Mouse (Mus musculus): Measurements from ENCODE around the gene Sspn. TPM values are rescaled to one million over a fixed set of nuclear protein-coding genes. Genes with fewer than 3 reads are reported as not detected.
A peak's percentile ranks its signal among the peaks of the same experiment; 100 is the strongest.

Gene Sspn
- polyA plus RNA-seq, 2 experiments, result 8.7 to 13.3 TPM

DNA sequence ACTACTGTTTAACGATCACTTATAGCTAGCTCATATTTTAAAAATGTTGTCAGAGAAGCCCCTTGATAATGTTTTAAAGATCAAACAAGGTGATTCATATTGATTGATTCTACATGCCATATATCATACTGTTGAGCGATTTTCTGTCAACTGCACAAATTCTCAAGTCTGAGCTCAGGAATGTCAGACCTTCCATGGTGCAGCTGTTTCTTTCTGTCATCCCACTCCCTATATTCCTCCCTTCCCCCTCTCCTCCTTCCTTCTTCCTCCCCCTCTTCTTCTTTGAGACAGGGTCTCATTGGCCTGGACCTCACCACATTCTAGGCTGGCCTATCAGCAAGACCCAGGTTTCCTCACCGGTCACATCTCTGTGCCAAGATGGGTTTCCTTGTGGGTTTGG, 12.0 kb downstream of the Sspn start:
- no peak for DNase-seq (ENCODE audit: low spot score)
- no peak overlapping the region for H3K27ac ChIP-seq (replicated peaks; ENCODE audit: low read depth, low read length)
- H3K36me3 ChIP-seq (ENCODE audit: control insufficient read depth, insufficient read depth, low read length), result no peaks in the 10 kb centered on the region
- WGBS, result 82% methylated on average over 3 of the region's 3 CpGs
- no peaks in the 10 kb centered on the region for H3K9me3 ChIP-seq (ENCODE audit: control insufficient read depth, low read length)
- H3K27me3 ChIP-seq (ENCODE audit: control insufficient read depth, insufficient read depth, low read length), result no peaks in the 10 kb centered on the region
- H3K9ac ChIP-seq (ENCODE audit: low read depth, low read length, severe bottlenecking), result no peak overlapping the region
- TF ChIP-seq POLR2A (IDR thresholded peaks at IDR 0.05; ENCODE audit: borderline replicate concordance, extremely low read depth, insufficient read depth, insufficient read length), result no peak
- H3K4me1 ChIP-seq (ENCODE audit: control insufficient read depth, insufficient read depth, low read length), result no peaks in the 10 kb centered on the region
- H3K4me3 ChIP-seq (replicated peaks; ENCODE audit: low read length), result no peak overlapping the region
- ATAC-seq (ENCODE audit: low FRiP score, low read depth), result no peak
- H3K4me2 ChIP-seq (replicated peaks; ENCODE audit: low read depth, low read length, severe bottlenecking), result no peak overlapping the region

DNA sequence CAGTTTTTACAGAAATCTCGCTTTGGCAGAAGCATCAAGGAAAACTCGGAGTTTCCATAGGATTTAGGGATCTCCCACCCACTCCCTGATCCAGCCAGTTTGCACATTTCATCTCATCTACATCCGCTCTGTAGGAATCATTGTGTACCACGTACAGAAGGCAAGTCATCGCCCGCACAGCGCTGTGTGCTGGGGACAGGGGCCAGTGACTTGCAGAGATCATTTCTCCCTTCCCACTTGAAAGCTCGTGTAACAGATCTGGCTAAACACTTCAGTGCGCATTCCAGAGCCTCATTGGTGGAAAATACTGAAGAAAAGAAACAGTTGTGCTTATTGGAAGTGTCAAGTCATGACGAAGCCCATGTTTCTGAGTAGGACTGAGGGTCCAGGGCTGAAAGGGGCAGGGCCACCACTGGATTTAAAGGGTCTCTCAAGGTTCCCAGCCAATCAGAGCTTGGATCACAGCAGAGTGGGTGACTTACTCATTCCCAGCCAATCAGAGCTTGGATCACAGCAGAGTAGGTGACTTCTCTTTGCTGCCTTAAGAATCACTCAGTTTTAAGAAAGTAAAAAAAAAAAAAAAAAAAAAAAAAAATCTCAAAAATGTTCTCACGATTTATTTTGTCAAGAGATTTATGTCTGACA, 14.4 kb downstream of the Sspn start:
- no peak for DNase-seq (ENCODE audit: low spot score)
- no peaks in the 10 kb centered on the region for H3K36me3 ChIP-seq (ENCODE audit: control insufficient read depth, insufficient read depth, low read length)
- no peak overlapping the region for H3K27ac ChIP-seq (replicated peaks; ENCODE audit: low read depth, low read length)
- H3K4me1 ChIP-seq (ENCODE audit: control insufficient read depth, insufficient read depth, low read length), result no peaks in the 10 kb centered on the region
- no peak for TF ChIP-seq POLR2A (IDR thresholded peaks at IDR 0.05; ENCODE audit: borderline replicate concordance, extremely low read depth, insufficient read depth, insufficient read length)
- no peak overlapping the region for H3K9ac ChIP-seq (ENCODE audit: low read depth, low read length, severe bottlenecking)
- no peaks in the 10 kb centered on the region for H3K27me3 ChIP-seq (ENCODE audit: control insufficient read depth, insufficient read depth, low read length)
- H3K4me3 ChIP-seq (replicated peaks; ENCODE audit: low read length), result no peak overlapping the region
- H3K9me3 ChIP-seq (ENCODE audit: control insufficient read depth, low read length), result no peaks in the 10 kb centered on the region
- no peak overlapping the region for H3K4me2 ChIP-seq (replicated peaks; ENCODE audit: low read depth, low read length, severe bottlenecking)
- 77% methylated on average over 11 of the region's 11 CpGs for WGBS
- peak; percentile 48; the same call in 1 of the 2 replicates for ATAC-seq (ENCODE audit: low FRiP score, low read depth)

DNA sequence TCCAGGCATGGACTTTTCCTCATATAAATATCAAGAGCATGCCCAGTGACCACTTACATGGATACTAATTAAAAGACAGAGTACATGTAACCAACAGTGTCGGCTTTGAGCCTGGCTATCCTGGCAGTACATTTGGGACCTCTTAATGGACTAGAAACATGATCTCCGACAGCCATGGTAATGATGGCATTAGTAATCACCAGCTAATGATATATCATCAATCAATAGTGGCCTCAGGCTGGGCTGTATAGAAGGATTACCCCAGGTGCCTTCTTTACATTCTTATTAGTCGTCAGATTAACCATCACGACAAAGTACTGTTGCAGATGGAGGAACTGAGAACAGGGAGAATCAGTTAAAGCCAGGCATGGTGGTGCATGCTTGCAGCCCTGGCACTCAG, 17.6 kb downstream of the Sspn start:
- no peak overlapping the region for H3K27ac ChIP-seq (replicated peaks; ENCODE audit: low read depth, low read length)
- H3K36me3 ChIP-seq (ENCODE audit: control insufficient read depth, insufficient read depth, low read length), result no peaks in the 10 kb centered on the region
- 34% methylated on average over 4 of the region's 4 CpGs for WGBS
- no peaks in the 10 kb centered on the region for H3K27me3 ChIP-seq (ENCODE audit: control insufficient read depth, insufficient read depth, low read length)
- H3K4me3 ChIP-seq (replicated peaks; ENCODE audit: low read length), result no peak overlapping the region
- TF ChIP-seq POLR2A (IDR thresholded peaks at IDR 0.05; ENCODE audit: borderline replicate concordance, extremely low read depth, insufficient read depth, insufficient read length), result no peak
- DNase-seq (ENCODE audit: low spot score), result no peak
- H3K9ac ChIP-seq (ENCODE audit: low read depth, low read length, severe bottlenecking), result no peak overlapping the region
- H3K4me2 ChIP-seq (replicated peaks; ENCODE audit: low read depth, low read length, severe bottlenecking), result no peak overlapping the region
- no peaks in the 10 kb centered on the region for H3K4me1 ChIP-seq (ENCODE audit: control insufficient read depth, insufficient read depth, low read length)
- no peak for ATAC-seq (ENCODE audit: low FRiP score, low read depth)
- no peaks in the 10 kb centered on the region for H3K9me3 ChIP-seq (ENCODE audit: control insufficient read depth, low read length)

DNA sequence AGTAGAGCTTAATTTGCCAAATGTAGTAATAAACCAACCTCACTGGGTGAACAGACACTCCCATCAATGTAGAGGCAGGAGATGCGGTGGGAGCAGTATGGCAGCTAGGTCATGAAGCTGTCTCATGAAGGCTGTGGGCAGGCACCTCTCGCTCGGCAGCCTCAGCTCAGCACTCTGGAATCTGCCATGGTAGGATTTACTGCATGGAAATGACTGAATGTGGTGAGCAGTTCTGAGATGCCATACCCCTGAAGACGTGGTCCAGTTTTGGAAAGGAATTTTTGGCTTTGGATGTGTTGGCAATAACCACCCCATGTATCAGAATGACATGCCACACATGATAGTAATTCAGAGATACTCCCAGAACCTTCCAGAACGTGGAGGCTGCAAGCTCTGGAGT, 19.2 kb downstream of the Sspn start:
- no peak for ATAC-seq (ENCODE audit: low FRiP score, low read depth)
- Histone ChIP-seq H3K9ac (ENCODE audit: low read depth, low read length, severe bottlenecking) (no peak overlapping the region), H3K27me3 (ENCODE audit: control insufficient read depth, insufficient read depth, low read length) (no peaks in the 10 kb centered on the region), H3K9me3 (ENCODE audit: control insufficient read depth, low read length) (no peaks in the 10 kb centered on the region), H3K4me2 (replicated peaks; ENCODE audit: low read depth, low read length, severe bottlenecking) (no peak overlapping the region), H3K4me3 (replicated peaks; ENCODE audit: low read length) (no peak overlapping the region), H3K4me1 (ENCODE audit: control insufficient read depth, insufficient read depth, low read length) (no peaks in the 10 kb centered on the region), H3K27ac (replicated peaks; ENCODE audit: low read depth, low read length) (no peak overlapping the region), H3K36me3 (ENCODE audit: control insufficient read depth, insufficient read depth, low read length) (no peaks in the 10 kb centered on the region)
- WGBS, result 53% methylated on average over 5 of the region's 5 CpGs
- TF ChIP-seq POLR2A (IDR thresholded peaks at IDR 0.05; ENCODE audit: borderline replicate concordance, extremely low read depth, insufficient read depth, insufficient read length), result no peak
- no peak for DNase-seq (ENCODE audit: low spot score)

DNA sequence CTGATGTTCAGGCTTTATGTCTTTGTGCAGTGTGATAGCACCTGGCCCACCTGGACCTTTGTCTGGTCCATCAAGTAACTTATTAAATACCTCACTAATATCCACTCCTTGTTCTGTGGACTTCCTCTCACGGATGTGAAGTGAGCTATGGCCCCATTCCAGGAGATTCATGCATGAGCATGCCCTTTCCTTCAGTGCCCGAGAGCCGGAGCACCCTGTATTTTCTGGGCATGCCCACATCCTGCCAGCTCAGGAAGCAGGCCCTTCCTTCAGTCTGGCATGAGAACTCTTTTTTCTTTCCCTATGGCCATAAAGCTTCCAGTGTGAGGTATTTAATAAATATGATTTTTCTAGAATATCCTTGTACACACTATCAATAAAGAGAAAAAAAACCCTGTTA, 21.2 kb downstream of the Sspn start:
- DNase-seq (ENCODE audit: low spot score) (no peak), ATAC-seq (ENCODE audit: low FRiP score, low read depth) (no peak)
- 73% methylated on average over 3 of the region's 3 CpGs for WGBS
- Histone ChIP-seq H3K27ac (replicated peaks; ENCODE audit: low read depth, low read length) (no peak overlapping the region), H3K27me3 (ENCODE audit: control insufficient read depth, insufficient read depth, low read length) (no peaks in the 10 kb centered on the region), H3K4me1 (ENCODE audit: control insufficient read depth, insufficient read depth, low read length) (peaks cover 3% of the 10 kb centered on the region), H3K9ac (ENCODE audit: low read depth, low read length, severe bottlenecking) (no peak overlapping the region), H3K4me3 (replicated peaks; ENCODE audit: low read length) (no peak overlapping the region), H3K9me3 (ENCODE audit: control insufficient read depth, low read length) (no peaks in the 10 kb centered on the region), H3K36me3 (ENCODE audit: control insufficient read depth, insufficient read depth, low read length) (no peaks in the 10 kb centered on the region), H3K4me2 (replicated peaks; ENCODE audit: low read depth, low read length, severe bottlenecking) (no peak overlapping the region)
- no peak for TF ChIP-seq POLR2A (IDR thresholded peaks at IDR 0.05; ENCODE audit: borderline replicate concordance, extremely low read depth, insufficient read depth, insufficient read length)
